Mouse (Mus musculus): ENCODE data around the gene Slc4a2. TPM values are rescaled to one million over a fixed set of nuclear protein-coding genes. Genes with fewer than 3 reads are reported as not detected.
"Not testable (repeated sequence)": the region's sequence is repeated elsewhere in the genome, so short reads cannot be mapped to it uniquely, and the experiment has no call there.

Gene Slc4a2
- polyA plus RNA-seq, 1 experiment, result 14.7 TPM

- Histone ChIP-seq H3K36me3 (replicated peaks; ENCODE audit: low read length) (no peaks in the 10 kb centered on the region), H3K4me3 (replicated peaks) (peak within 1 kb of the TSS; percentile 94), H3K27me3 (replicated peaks) (peaks cover 6% of the 10 kb centered on the region), H3K9me3 (no peaks in the 10 kb centered on the region), H3K4me1 (peaks cover 54% of the 10 kb centered on the region)
- TF ChIP-seq GATA1 (IDR thresholded peaks at IDR 0.05; ENCODE audit: borderline replicate concordance, low read length), result no peak
- no peak for TF ChIP-seq FLI1 (IDR thresholded peaks at IDR 0.05; ENCODE audit: low read length)
Observed at GRCm38 (mm10) chr5:24393392-24393997, 30.1 kb upstream of the Slc4a2 start, which contains the start of gene Abcb8. TSS of gene Abcb8 (plus strand) at chr5:24393663.

GRCm38 (mm10) chr5:24394165-24394894 is 29.3 kb upstream of the Slc4a2 start:
- Histone ChIP-seq H3K36me3 (replicated peaks; ENCODE audit: low read length) (no peaks in the 10 kb centered on the region), H3K4me1 (peaks cover 51% of the 10 kb centered on the region), H3K4me3 (replicated peaks) (peak overlapping the region; percentile 94), H3K9me3 (no peaks in the 10 kb centered on the region), H3K27me3 (replicated peaks) (peaks cover 3% of the 10 kb centered on the region)
- no peak for TF ChIP-seq GATA1 (IDR thresholded peaks at IDR 0.05; ENCODE audit: borderline replicate concordance, low read length)
- TF ChIP-seq FLI1 (IDR thresholded peaks at IDR 0.05; ENCODE audit: low read length), result no peak

DNA sequence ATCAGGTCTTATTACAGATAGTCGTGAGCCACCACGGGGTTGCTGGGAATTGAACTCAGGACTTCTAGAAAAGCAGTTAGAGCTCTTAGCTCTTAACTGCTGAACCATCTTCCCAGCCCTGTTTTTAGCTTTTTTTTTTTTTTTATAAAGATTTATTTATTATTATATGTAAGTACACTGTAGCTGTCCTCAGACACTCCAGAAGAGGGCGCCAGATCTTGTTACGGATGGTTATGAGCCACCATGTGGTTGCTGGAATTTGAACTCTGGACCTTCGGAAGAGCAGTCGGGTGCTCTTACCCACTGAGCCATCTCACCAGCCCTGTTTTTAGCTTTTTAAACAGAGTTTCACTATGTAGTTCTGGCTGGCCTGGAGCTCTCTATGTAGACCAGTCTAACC is 27.4 kb upstream of the Slc4a2 start:
- Histone ChIP-seq H3K36me3 (replicated peaks; ENCODE audit: low read length) (peaks cover 16% of the 10 kb centered on the region), H3K4me1 (peaks cover 38% of the 10 kb centered on the region), H3K27me3 (replicated peaks) (peaks cover 15% of the 10 kb centered on the region)
- not testable (repeated sequence) for H3K9me3 ChIP-seq; H3K4me3 ChIP-seq (replicated peaks)

DNA sequence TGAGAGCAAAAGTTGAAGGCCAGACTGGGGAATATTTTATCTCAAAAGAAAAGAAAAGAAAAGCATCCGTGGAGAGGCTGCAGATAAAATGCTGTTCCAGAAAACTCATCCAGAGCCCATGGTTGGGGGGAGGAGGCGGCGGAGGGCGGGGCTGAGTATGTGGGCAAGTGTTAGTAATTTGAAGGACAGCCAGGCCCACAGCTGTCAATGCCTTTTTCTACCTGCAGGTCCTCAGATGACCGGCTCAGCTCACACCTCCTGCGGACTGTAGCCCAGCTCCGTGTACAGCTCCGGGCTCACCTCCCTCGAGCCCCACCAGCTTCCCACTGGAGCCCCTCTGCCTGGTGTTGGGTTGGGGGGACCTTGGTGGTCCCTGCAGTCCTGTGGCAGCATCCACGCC is 24.0 kb upstream of the Slc4a2 start:
- Histone ChIP-seq H3K36me3 (replicated peaks; ENCODE audit: low read length) (peaks cover 49% of the 10 kb centered on the region), H3K4me3 (replicated peaks) (no peak overlapping the region)
- TF ChIP-seq GATA1 (IDR thresholded peaks at IDR 0.05; ENCODE audit: borderline replicate concordance, low read length), result no peak
- no peak for TF ChIP-seq FLI1 (IDR thresholded peaks at IDR 0.05; ENCODE audit: low read length)

GRCm38 (mm10) chr5:24400362-24400761 is 23.3 kb upstream of the Slc4a2 start:
- no peaks in the 10 kb centered on the region for H3K9me3 ChIP-seq
- no peak overlapping the region for H3K4me3 ChIP-seq (replicated peaks)
- peaks cover 26% of the 10 kb centered on the region for H3K4me1 ChIP-seq
- TF ChIP-seq FLI1 (IDR thresholded peaks at IDR 0.05; ENCODE audit: low read length), result no peak
- TF ChIP-seq GATA1 (IDR thresholded peaks at IDR 0.05; ENCODE audit: borderline replicate concordance, low read length), result no peak
- H3K27me3 ChIP-seq (replicated peaks), result peaks cover 32% of the 10 kb centered on the region
- H3K36me3 ChIP-seq (replicated peaks; ENCODE audit: low read length), result peaks cover 49% of the 10 kb centered on the region

More for the DNA sequence above, 24.0 kb upstream of the Slc4a2 start:
- no peaks in the 10 kb centered on the region for H3K9me3 ChIP-seq
- H3K27me3 ChIP-seq (replicated peaks), result peaks cover 32% of the 10 kb centered on the region
- H3K4me1 ChIP-seq, result peaks cover 23% of the 10 kb centered on the region

- TF ChIP-seq FLI1 (IDR thresholded peaks at IDR 0.05; ENCODE audit: low read length), result no peak
- no peak for TF ChIP-seq GATA1 (IDR thresholded peaks at IDR 0.05; ENCODE audit: borderline replicate concordance, low read length)
- H3K4me1 ChIP-seq, result peaks cover 33% of the 10 kb centered on the region
- peaks cover 36% of the 10 kb centered on the region for H3K27me3 ChIP-seq (replicated peaks)
- no peaks in the 10 kb centered on the region for H3K9me3 ChIP-seq
- H3K4me3 ChIP-seq (replicated peaks), result no peak overlapping the region
- H3K36me3 ChIP-seq (replicated peaks; ENCODE audit: low read length), result peaks cover 56% of the 10 kb centered on the region
Observed at GRCm38 (mm10) chr5:24400911-24401605, 22.6 kb upstream of the Slc4a2 start.

DNA sequence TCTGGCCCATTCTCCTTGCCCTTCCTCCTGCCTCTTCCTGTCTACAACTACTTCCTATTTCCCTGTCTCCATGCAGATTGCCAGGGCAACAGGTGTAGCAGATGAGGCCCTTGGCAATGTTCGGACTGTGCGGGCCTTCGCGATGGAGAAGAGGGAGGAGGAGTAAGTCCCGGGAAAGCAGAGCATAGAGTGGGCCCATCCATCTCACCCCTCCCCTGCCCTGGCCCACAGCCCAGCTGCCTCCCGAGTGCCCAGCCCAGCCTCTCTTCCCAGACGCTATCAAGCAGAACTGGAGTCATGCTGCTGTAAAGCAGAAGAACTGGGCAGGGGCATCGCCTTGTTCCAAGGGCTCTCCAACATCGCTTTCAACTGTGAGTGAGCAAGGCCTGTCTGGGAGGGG is 21.7 kb upstream of the Slc4a2 start:
- no peaks in the 10 kb centered on the region for H3K9me3 ChIP-seq
- TF ChIP-seq GATA1 (IDR thresholded peaks at IDR 0.05; ENCODE audit: borderline replicate concordance, low read length) (no peak), FLI1 (IDR thresholded peaks at IDR 0.05; ENCODE audit: low read length) (no peak)
- H3K4me1 ChIP-seq, result peaks cover 37% of the 10 kb centered on the region
- no peak overlapping the region for H3K4me3 ChIP-seq (replicated peaks)
- H3K36me3 ChIP-seq (replicated peaks; ENCODE audit: low read length), result peaks cover 65% of the 10 kb centered on the region
- peaks cover 45% of the 10 kb centered on the region for H3K27me3 ChIP-seq (replicated peaks)

DNA sequence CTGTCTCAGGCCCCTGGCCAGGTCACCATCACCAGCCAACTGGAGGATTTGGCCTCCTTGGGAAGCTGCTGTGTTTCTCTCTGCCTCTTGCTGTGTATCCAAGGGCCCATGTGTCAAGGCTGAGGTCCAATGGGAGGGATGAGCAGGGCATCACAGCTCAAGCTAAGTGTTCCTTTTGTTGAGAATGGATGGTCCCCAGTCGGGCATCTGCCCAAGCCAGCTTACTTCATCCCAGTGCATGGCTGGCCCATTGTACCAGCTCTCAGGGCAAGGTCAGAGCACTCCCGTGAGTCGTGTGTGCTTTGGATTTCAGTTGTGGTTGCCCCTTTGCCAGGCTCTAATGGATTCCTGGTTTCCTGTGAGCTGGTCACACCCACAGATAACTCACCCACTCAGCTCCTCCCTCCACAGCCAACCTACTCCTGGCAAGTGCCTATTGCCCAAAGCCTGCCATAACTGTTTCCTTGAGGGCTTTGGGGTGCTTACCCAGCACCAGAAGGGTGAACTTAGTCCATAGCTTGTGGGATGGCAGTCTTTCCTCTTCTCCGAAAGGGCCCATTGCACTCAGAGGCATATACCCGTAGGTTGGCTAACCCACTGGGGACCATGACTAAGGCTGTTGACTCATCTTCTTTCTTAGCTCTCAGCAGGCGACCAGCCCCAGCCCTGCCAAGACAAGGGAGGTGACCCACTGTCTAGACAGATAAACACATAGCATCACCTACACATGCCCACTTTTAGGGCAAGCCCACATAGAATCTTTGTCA is 18.9 kb upstream of the Slc4a2 start:
- no peaks in the 10 kb centered on the region for H3K9me3 ChIP-seq
- H3K36me3 ChIP-seq (replicated peaks; ENCODE audit: low read length), result peaks cover 92% of the 10 kb centered on the region
- peaks cover 28% of the 10 kb centered on the region for H3K4me1 ChIP-seq
- H3K4me3 ChIP-seq (replicated peaks), result no peak overlapping the region
- H3K27me3 ChIP-seq (replicated peaks), result peaks cover 70% of the 10 kb centered on the region
- TF ChIP-seq FLI1 (IDR thresholded peaks at IDR 0.05; ENCODE audit: low read length), result no peak

GRCm38 (mm10) chr5:24405389-24405876 is 18.2 kb upstream of the Slc4a2 start:
- Histone ChIP-seq H3K36me3 (replicated peaks; ENCODE audit: low read length) (peaks cover 88% of the 10 kb centered on the region), H3K4me3 (replicated peaks) (no peak overlapping the region), H3K4me1 (peaks cover 28% of the 10 kb centered on the region), H3K9me3 (no peaks in the 10 kb centered on the region), H3K27me3 (replicated peaks) (peaks cover 71% of the 10 kb centered on the region)
- TF ChIP-seq GATA1 (IDR thresholded peaks at IDR 0.05; ENCODE audit: borderline replicate concordance, low read length), result no peak
- no peak for TF ChIP-seq FLI1 (IDR thresholded peaks at IDR 0.05; ENCODE audit: low read length)
